Mouse (Mus musculus) lung, embryonic 14.5 days (tissue): ENCODE measurements around the gene Slc8a2. TPM values are rescaled to one million over a fixed set of nuclear protein-coding genes. Genes with fewer than 3 reads are reported as not detected.

Experiments
- ATAC-seq: fragments of 200-750 bp; cut with Nextera tagmentation; 2 replicates; pipeline ENCODE4 v1.8.0; 2017; ENCODE audit warnings: mild to moderate bottlenecking, moderate TSS enrichment, moderate library complexity; ENCODE audit not compliant: insufficient read depth
- DNase-seq: peaks from one replicate; pipeline ENCODE4 v3.0.0-alpha.2; 2015
- H3K27ac ChIP-seq: fragments of 300-500 bp; sonication (generic); 2 replicates; pipeline ENCODE4 v1.5.1; 2014; ENCODE audit warnings: low read depth, mild to moderate bottlenecking, moderate library complexity
- H3K27me3 ChIP-seq: fragments of 300-500 bp; sonication (generic); 2 replicates; pipeline ENCODE4 v1.6.1; 2014; ENCODE audit warnings: low read length, control low read depth; ENCODE audit not compliant: insufficient read depth
- H3K36me3 ChIP-seq: fragments of 300-500 bp; sonication (generic); 2 replicates; pipeline ENCODE4 v1.6.1; 2014; ENCODE audit warnings: control low read depth; ENCODE audit not compliant: insufficient read depth
- H3K4me1 ChIP-seq: fragments of 300-500 bp; sonication (generic); 2 replicates; pipeline ENCODE4 v1.6.1; 2014; ENCODE audit warnings: antibody characterized with exemption, control low read depth; ENCODE audit not compliant: insufficient read depth
- H3K4me2 ChIP-seq: fragments of 300-500 bp; sonication (generic); 2 replicates; pipeline ENCODE4 v1.6.1; 2014; ENCODE audit warnings: mild to moderate bottlenecking
- H3K4me3 ChIP-seq: fragments of 300-500 bp; sonication (generic); 2 replicates; pipeline ENCODE4 v1.5.1; 2014; ENCODE audit warnings: low read depth, low read length
- H3K9ac ChIP-seq: fragments of 300-500 bp; sonication (generic); 2 replicates; pipeline ENCODE4 v1.6.1; 2014
- H3K9me3 ChIP-seq: fragments of 300-500 bp; sonication (generic); 2 replicates; pipeline ENCODE4 v1.6.1; 2016; ENCODE audit warnings: low read depth, low read length, control low read depth
- CTCF ChIP-seq: IDR thresholded peaks from 2 replicates; pipeline ENCODE4 v1.5.1; 2016; ENCODE audit warnings: antibody characterized with exemption, low read depth
- WGBS: fragments of 180-500 bp; shearing (Covaris S2); extraction: QIAGEN DNeasy Blood & Tissue Kit; methylation state at CpG from one replicate; pipeline ENCODE4 v1.1.7; 2014; 5-methylcytosine and 5-hydroxymethylcytosine counted together
- polyA plus RNA-seq: library from polyadenylated mRNA; unstranded; fragments of >200 nt; fragmentation: Nextera tagmentation; extraction: Ambion mirVana; gene quantifications from 2 replicates; pipeline ENCODE4 v1.2.1, GENCODE M21; 2014

The Slc8a2 gene
- polyA plus RNA-seq, 1 experiment from 2014 or later, result 0.17 TPM

DNA sequence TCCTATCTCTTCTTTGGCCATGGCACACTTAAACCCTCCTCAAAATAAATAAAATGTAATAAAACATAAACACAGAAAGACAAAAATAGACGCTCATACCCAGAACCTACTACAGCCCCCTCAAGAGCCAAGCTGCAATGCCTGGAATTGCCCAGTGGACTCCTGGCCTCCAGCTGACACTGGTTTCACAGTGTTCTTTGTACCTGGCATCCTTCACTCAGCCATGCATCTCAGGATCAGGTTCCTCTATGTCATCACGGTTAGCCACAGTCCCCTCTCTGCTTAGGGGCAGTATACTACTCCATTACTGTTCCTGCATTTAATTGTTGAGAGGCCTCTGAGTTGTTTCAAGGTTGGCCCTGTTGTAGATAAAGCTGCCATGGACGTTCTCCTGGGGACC is 3.3 kb downstream of the Slc8a2 start:
- DNase-seq (no peak), ATAC-seq (no peak)
- H3K9ac ChIP-seq, result no peak overlapping the region
- no peaks in the 10 kb centered on the region for H3K27me3 ChIP-seq
- no peak overlapping the region for H3K4me2 ChIP-seq
- TF ChIP-seq CTCF, result no peak
- H3K4me1 ChIP-seq, result peaks cover 14% of the 10 kb centered on the region; the same call in 1 of the 2 replicates
- H3K4me3 ChIP-seq, result no peak overlapping the region
- H3K9me3 ChIP-seq, result no peaks in the 10 kb centered on the region
- WGBS, result 67% methylated on average over 3 of the region's 3 CpGs
- H3K36me3 ChIP-seq, result no peaks in the 10 kb centered on the region
- no peak overlapping the region for H3K27ac ChIP-seq

DNA sequence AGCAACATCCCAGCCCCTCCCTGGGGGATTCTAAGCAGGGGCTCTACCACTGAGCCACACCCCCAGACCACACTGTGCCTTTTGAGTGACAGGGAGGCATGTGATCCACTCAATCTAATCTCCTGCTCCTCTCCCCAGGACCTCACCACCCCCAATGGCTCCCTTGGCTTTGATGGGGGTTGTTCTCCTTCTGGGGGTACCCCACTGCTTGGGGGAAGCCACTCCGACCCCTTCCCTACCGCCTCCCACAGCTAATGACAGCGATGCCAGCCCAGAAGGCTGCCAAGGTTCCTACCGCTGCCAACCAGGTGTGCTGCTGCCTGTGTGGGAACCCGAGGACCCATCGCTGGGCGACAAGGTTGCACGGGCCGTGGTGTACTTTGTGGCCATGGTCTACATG is 4.1 kb downstream of the Slc8a2 start:
- Histone ChIP-seq H3K4me2 (no peak overlapping the region), H3K27me3 (no peaks in the 10 kb centered on the region), H3K9ac (no peak overlapping the region), H3K36me3 (no peaks in the 10 kb centered on the region), H3K27ac (no peak overlapping the region), H3K4me3 (no peak overlapping the region), H3K4me1 (peaks cover 14% of the 10 kb centered on the region; the same call in 1 of the 2 replicates), H3K9me3 (no peaks in the 10 kb centered on the region)
- no peak for TF ChIP-seq CTCF
- 89% methylated on average over 9 of the region's 9 CpGs for WGBS
- DNase-seq (no peak), ATAC-seq (no peak)

DNA sequence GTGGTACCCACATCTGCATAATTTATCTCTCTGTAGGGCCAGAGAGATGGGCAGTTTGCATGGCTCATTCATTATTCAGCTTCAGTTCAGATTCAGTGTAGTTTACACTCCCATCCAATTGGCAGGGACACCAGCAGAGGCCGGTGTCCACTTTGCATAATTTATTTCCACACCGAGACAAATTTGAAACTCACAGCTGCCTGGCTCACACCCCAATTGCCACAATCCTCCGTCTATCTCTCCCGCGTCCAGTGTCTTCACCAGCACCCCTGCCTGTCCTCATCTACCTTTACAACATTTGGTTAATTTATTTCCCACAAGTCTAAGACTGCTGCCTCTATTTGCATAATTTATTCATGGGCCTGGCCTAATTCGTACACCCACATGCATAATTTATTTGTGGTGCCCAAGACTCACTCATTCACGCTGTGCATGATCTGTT is 5.3 kb downstream of the Slc8a2 start:
- WGBS, result 69% methylated on average over 7 of the region's 7 CpGs
- H3K9me3 ChIP-seq, result no peaks in the 10 kb centered on the region
- H3K9ac ChIP-seq, result no peak overlapping the region
- H3K36me3 ChIP-seq, result no peaks in the 10 kb centered on the region
- no peaks in the 10 kb centered on the region for H3K27me3 ChIP-seq
- no peak for ATAC-seq
- no peak for DNase-seq
- TF ChIP-seq CTCF, result no peak
- H3K27ac ChIP-seq, result no peak overlapping the region
- no peak overlapping the region for H3K4me3 ChIP-seq
- H3K4me2 ChIP-seq, result no peak overlapping the region
- peaks cover 14% of the 10 kb centered on the region; the same call in 1 of the 2 replicates for H3K4me1 ChIP-seq

DNA sequence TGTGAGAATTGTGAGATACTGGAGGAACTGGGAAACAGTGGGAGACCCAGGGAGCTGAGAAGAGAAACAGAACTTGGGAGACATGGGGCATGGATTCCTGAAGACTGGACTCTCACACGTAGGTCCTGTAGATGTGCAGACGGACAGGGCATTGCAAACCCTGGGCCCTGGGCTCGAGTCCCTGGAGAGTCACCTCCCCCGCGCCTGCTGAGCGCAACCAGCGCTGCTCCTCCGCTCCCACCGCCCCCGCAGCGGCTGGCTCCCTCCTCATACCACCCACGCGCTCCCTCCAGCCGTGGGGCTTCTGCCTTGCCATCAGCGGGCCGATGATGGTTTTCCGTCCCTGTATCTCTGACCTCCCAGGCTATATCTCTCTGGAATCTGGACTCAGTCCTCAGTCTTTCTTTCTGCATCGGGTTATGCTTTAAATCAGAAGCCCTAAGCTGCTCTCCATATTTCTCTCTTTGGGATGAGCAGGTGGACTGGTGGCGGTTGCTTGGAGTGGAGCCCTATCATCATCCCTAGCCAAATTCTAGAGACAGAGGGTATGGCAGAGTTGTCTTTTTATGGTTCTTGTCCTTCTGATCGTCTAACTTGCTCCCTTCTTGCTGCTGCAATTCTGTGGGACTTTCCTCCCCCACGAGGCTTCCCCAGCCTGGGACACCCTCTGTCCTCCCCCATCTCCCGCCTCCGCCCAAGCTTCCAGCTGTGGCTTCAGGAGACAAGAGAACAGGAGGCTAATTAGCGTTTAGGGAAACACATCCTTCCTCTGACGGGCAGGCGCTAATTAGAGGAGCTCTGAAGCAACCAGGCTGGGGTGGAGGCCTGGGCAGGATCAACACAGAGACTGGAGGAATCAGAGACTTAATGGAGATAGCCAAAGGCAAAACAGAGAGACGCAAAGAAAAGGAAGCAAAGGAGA is 17.1 kb downstream of the Slc8a2 start:
- Histone ChIP-seq H3K36me3 (no peaks in the 10 kb centered on the region), H3K4me3 (no peak overlapping the region), H3K9me3 (no peaks in the 10 kb centered on the region), H3K4me1 (no peaks in the 10 kb centered on the region), H3K27me3 (no peaks in the 10 kb centered on the region), H3K9ac (no peak overlapping the region), H3K4me2 (no peak overlapping the region), H3K27ac (no peak overlapping the region)
- no peak for DNase-seq
- 35% methylated on average over 27 of the region's 27 CpGs for WGBS
- TF ChIP-seq CTCF, result no peak
- no peak for ATAC-seq

DNA sequence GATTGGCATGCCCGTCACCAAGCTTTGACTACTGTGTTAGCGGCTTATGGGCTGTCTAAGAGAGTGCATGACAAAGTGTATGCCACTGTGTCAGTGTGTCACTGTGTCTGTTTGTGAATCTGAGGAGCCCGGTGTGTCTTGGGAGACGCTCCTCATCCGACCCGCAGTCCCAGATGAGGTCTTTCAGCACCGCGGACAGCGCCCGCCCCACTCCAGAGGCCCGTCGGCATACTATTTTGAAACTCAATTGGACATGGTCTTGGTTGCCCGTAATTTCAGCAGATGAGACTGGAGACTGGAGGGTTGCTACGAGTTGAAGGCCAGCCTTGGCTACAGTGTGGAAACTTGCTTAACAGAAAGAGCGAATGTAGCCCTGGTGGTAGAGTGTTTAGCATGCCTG is 18.0 kb downstream of the Slc8a2 start:
- Histone ChIP-seq H3K4me3 (no peak overlapping the region), H3K36me3 (no peaks in the 10 kb centered on the region), H3K9ac (no peak overlapping the region), H3K4me2 (no peak overlapping the region), H3K27ac (no peak overlapping the region), H3K9me3 (no peaks in the 10 kb centered on the region), H3K4me1 (no peaks in the 10 kb centered on the region), H3K27me3 (no peaks in the 10 kb centered on the region)
- TF ChIP-seq CTCF, result no peak
- DNase-seq (peak; percentile 86), ATAC-seq (no peak)
- WGBS, result 11% methylated on average over 15 of the region's 15 CpGs

DNA sequence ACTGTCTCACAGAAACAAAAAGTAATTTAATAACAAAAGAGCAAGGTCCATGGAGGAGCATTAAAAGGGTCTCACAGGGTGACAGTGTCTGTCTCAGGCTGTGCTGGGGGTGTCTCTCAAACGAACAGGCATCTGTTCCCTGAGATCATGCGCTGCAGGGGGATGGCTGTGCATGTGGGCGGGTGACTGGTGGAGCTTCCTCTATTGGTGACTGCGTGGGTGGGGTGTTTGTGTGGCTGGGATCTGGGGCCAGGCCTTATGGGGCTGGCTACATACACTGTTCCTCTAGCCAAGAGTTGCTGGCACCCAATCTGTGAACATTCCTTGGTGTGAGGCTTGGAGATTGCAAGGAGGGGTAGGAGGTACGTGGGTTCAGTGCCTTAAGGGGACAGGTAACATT is 19.6 kb downstream of the Slc8a2 start:
- ATAC-seq, result no peak

More for the DNA sequence above, 19.6 kb downstream of the Slc8a2 start:
- no peak for DNase-seq
- Histone ChIP-seq H3K36me3 (no peaks in the 10 kb centered on the region), H3K4me2 (no peak overlapping the region), H3K9ac (no peak overlapping the region), H3K27me3 (no peaks in the 10 kb centered on the region), H3K4me3 (no peak overlapping the region), H3K4me1 (no peaks in the 10 kb centered on the region), H3K27ac (no peak overlapping the region), H3K9me3 (no peaks in the 10 kb centered on the region)
- TF ChIP-seq CTCF, result no peak
- WGBS, result 56% methylated on average over 5 of the region's 5 CpGs
